Mouse (Mus musculus) CD4-positive, CD25-positive, alpha-beta regulatory T cell, adult 9 weeks (primary cell): Measurements from ENCODE around the gene Nol3. TPM values are rescaled to one million over a fixed set of nuclear protein-coding genes. Genes with fewer than 3 reads are reported as not detected.

ENCODE experiments used
- polyA plus RNA-seq: library from polyadenylated mRNA; unstranded; fragments of 100-300 nt; shearing (Covaris generic); gene quantifications from one replicate; pipeline ENCODE4 v1.2.1, GENCODE M21; 2017

The Nol3 gene
- polyA plus RNA-seq = not detected

GRCm38 (mm10) chr8:105275840-105276239 is at the start of gene Nol3:
TSS of gene Nol3 (plus strand) at chr8:105276140.

GRCm38 (mm10) chr8:105254966-105255350 is 21.0 kb upstream of the Nol3 start, which contains the start of gene B3gnt9:
TSS of gene B3gnt9 (minus strand) at chr8:105255153.

GRCm38 (mm10) chr8:105264024-105264982 is 11.6 kb upstream of the Nol3 start, which contains the start of the genes Tradd and Fbxl8:
TSS of gene Tradd (minus strand) at chr8:105264609.
TSS of gene Fbxl8 (plus strand) at chr8:105264648.

GRCm38 (mm10) chr8:105269461-105269947 is 6.4 kb upstream of the Nol3 start, which contains the start of gene Hsf4:
TSS of gene Hsf4 (plus strand) at chr8:105269801.

GRCm38 (mm10) chr8:105289805-105290460 is 14.0 kb downstream of the Nol3 start, which contains the start of gene 4931428F04Rik:
TSS of gene 4931428F04Rik (minus strand) at chr8:105289864.

GRCm38 (mm10) chr8:105295895-105296573 is 20.1 kb downstream of the Nol3 start, which contains the start of gene Exoc3l:
TSS of gene Exoc3l (minus strand) at chr8:105296101.

GRCm38 (mm10) chr8:105297511-105298192 is 21.7 kb downstream of the Nol3 start, which contains the start of gene E2f4:
TSS of gene E2f4 (plus strand) at chr8:105297663.

GRCm38 (mm10) chr8:105305211-105306145 is 29.5 kb downstream of the Nol3 start, which contains the start of gene Elmo3:
TSS of gene Elmo3 (plus strand) at chr8:105305601.

GRCm38 (mm10) chr8:105326141-105326672 is 50.3 kb downstream of the Nol3 start, which contains the start of the genes Lrrc29 and Tmem208:
TSS of gene Lrrc29 (minus strand) at chr8:105326278.
TSS of gene Tmem208 (plus strand) at chr8:105326354.

Other genes with a start within 250 kb of the Nol3 start
- not detected for gene Ces3a, start 227.5 kb upstream of the Nol3 start, polyA plus RNA-seq
- gene Ces3b, start 192.4 kb upstream of the Nol3 start, polyA plus RNA-seq = not detected
- not detected for gene Ces4a, start 144.3 kb upstream of the Nol3 start, polyA plus RNA-seq
- 22.2 TPM for gene Cbfb, start 105.5 kb upstream of the Nol3 start, polyA plus RNA-seq
- 24.4 TPM for gene D230025D16Rik, start 51.0 kb upstream of the Nol3 start, polyA plus RNA-seq
- 0.68 TPM for gene B3gnt9, start 21.0 kb upstream of the Nol3 start, polyA plus RNA-seq
- gene Tradd, start 11.5 kb upstream of the Nol3 start, polyA plus RNA-seq = 27.8 TPM
- gene Fbxl8, start 11.5 kb upstream of the Nol3 start, polyA plus RNA-seq = 15.2 TPM
- gene Hsf4, start 6.3 kb upstream of the Nol3 start, polyA plus RNA-seq = 0.62 TPM
- 2.4 TPM for gene 4931428F04Rik, start 13.7 kb downstream of the Nol3 start, polyA plus RNA-seq
- gene Exoc3l, start 20.0 kb downstream of the Nol3 start, polyA plus RNA-seq = 0.76 TPM
- 54.4 TPM for gene E2f4, start 21.5 kb downstream of the Nol3 start, polyA plus RNA-seq
- gene Elmo3, start 29.5 kb downstream of the Nol3 start, polyA plus RNA-seq = 10.5 TPM
- 5.8 TPM for gene Lrrc29, start 50.1 kb downstream of the Nol3 start, polyA plus RNA-seq
- 158 TPM for gene Tmem208, start 50.2 kb downstream of the Nol3 start, polyA plus RNA-seq
- 1.5 TPM for gene Fhod1, start 71.8 kb downstream of the Nol3 start, polyA plus RNA-seq
- 0.45 TPM for gene Slc9a5, start 72.7 kb downstream of the Nol3 start, polyA plus RNA-seq
- gene Plekhg4, start 97.1 kb downstream of the Nol3 start, polyA plus RNA-seq = 0.17 TPM
- not detected for gene Kctd19, start 137.4 kb downstream of the Nol3 start, polyA plus RNA-seq
- gene Lrrc36, start 137.4 kb downstream of the Nol3 start, polyA plus RNA-seq = not detected
- gene Tppp3, start 195.4 kb downstream of the Nol3 start, polyA plus RNA-seq = not detected
- 2.3 TPM for gene Zdhhc1, start 220.8 kb downstream of the Nol3 start, polyA plus RNA-seq
- not detected for gene Hsd11b2, start 242.6 kb downstream of the Nol3 start, polyA plus RNA-seq